Mouse (Mus musculus) hindlimb bud, embryonic 11.5 days (tissue): ENCODE measurements around the gene Asrgl1.
A peak's percentile ranks its signal among the peaks of the same experiment; 100 is the strongest.
"Not testable (repeated sequence)": the region's sequence is repeated elsewhere in the genome, so short reads cannot be mapped to it uniquely, and the experiment has no call there.

Experiments
- DNase-seq: peaks from one replicate; pipeline ENCODE4 v3.0.0-alpha.2; 2012; ENCODE audit warnings: low read depth, low spot score; ENCODE audit errors: extremely low spot score

The Asrgl1 gene

GRCm38 (mm10) chr19:9105101-9105685 is 30.2 kb downstream of the Asrgl1 start:
- DNase-seq = no peak

- no peak for DNase-seq
Measured at GRCm38 (mm10) chr19:9103986-9104385, 31.4 kb downstream of the Asrgl1 start.

- no peak for DNase-seq
Measured at GRCm38 (mm10) chr19:9101062-9101457, 34.4 kb downstream of the Asrgl1 start.

GRCm38 (mm10) chr19:9100297-9101061 is 35.0 kb downstream of the Asrgl1 start:
- DNase-seq = no peak

- no peak for DNase-seq
Measured at GRCm38 (mm10) chr19:9099751-9100150, 35.7 kb downstream of the Asrgl1 start.

GRCm38 (mm10) chr19:9097441-9097840 is 38.0 kb downstream of the Asrgl1 start:
- DNase-seq = no peak

GRCm38 (mm10) chr19:9095111-9095510 is 40.3 kb downstream of the Asrgl1 start:
- DNase-seq = no peak

GRCm38 (mm10) chr19:9090709-9091108 is 44.7 kb downstream of the Asrgl1 start:
- no peak for DNase-seq

GRCm38 (mm10) chr19:9090191-9090590 is 45.2 kb downstream of the Asrgl1 start:
- no peak for DNase-seq

- DNase-seq = no peak
Measured at GRCm38 (mm10) chr19:9087821-9088220, 47.6 kb downstream of the Asrgl1 start, which contains the start of gene Scgb1a1. TSS of gene Scgb1a1 (minus strand) at chr19:9087958.

- not testable (repeated sequence) for DNase-seq
Measured at GRCm38 (mm10) chr19:9083892-9084291, 51.5 kb downstream of the Asrgl1 start.

- DNase-seq = no peak
Measured at GRCm38 (mm10) chr19:9083010-9083355, 52.5 kb downstream of the Asrgl1 start.

GRCm38 (mm10) chr19:9082191-9083009 is 53.0 kb downstream of the Asrgl1 start:
- peak; percentile 76 for DNase-seq

GRCm38 (mm10) chr19:9081311-9082190 is 53.9 kb downstream of the Asrgl1 start:
- DNase-seq = no peak

- no peak for DNase-seq
Measured at GRCm38 (mm10) chr19:9079916-9080315, 55.5 kb downstream of the Asrgl1 start.

- DNase-seq = no peak
Measured at GRCm38 (mm10) chr19:9076982-9077660, 58.3 kb downstream of the Asrgl1 start.

- DNase-seq = no peak
Measured at GRCm38 (mm10) chr19:9076035-9076434, 59.4 kb downstream of the Asrgl1 start.

- no peak for DNase-seq
Measured at GRCm38 (mm10) chr19:9075558-9075957, 59.9 kb downstream of the Asrgl1 start.

- no peak for DNase-seq
Measured at GRCm38 (mm10) chr19:9074424-9074823, 61.0 kb downstream of the Asrgl1 start.

- no peak for DNase-seq
Measured at GRCm38 (mm10) chr19:9073776-9074411, 61.5 kb downstream of the Asrgl1 start.
